Mouse (Mus musculus): ENCODE data around the gene Dstyk. TPM values are rescaled to one million over a fixed set of nuclear protein-coding genes. Genes with fewer than 3 reads are reported as not detected.

The Dstyk gene
- polyA plus RNA-seq, 1 experiment, result 23.3 TPM

DNA sequence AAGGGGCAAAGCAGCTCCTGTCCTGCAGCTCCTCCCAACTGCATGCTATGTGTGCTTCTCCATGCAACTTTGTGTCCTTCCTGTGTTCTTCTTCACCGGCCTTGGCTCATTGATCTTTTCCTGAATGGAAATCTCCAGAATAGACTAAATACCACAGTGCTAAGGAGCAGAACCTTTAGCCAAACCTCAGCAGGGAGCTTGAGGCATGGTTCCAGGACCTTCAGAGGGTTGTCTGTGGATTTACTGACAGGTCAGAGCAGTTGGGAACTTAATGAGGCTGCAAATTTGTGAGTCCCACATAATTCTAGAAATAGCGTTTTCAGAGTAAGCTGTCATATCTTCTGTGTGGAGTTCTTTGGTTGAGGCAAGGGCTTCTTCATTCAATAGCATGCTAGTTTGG, 83.2 kb downstream of the Dstyk start:
- Histone ChIP-seq H3K4me3 (ENCODE audit: insufficient read depth, low read length) (no peak overlapping the region), H3K27ac (ENCODE audit: insufficient read depth, low read length) (no peak overlapping the region)
- TF ChIP-seq CTCF (IDR thresholded peaks at IDR 0.05; ENCODE audit: borderline replicate concordance, insufficient read depth, low read length) (no peak), POLR2A (IDR thresholded peaks at IDR 0.05; ENCODE audit: low read depth, low read length) (no peak)

DNA sequence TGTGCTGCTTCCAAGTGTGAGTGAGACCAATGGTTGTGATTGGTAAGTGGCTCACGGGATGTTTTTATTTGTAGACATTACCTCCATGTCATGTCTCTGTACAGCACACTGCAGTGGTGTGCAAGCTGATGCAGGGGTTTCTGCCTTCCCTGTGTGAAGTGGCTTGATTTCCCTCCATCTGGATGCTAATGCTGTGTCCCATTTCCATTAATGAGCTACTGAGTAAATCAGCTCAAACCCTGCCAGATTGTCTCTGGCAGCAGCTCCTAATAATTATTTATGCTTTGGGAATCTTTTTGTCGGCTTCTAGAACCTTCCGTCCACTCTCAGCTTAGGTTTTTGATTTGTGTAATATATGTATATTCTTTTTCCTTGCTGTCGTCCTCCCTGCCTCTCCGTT, 87.8 kb downstream of the Dstyk start:
- no peaks in the 10 kb centered on the region for H3K4me1 ChIP-seq (ENCODE audit: control insufficient read depth, insufficient read depth, low read length)
- H3K27ac ChIP-seq (ENCODE audit: insufficient read depth, low read length), result no peak overlapping the region
- H3K4me3 ChIP-seq (ENCODE audit: insufficient read depth, low read length), result no peak overlapping the region
- TF ChIP-seq POLR2A (IDR thresholded peaks at IDR 0.05; ENCODE audit: low read depth, low read length) (no peak), CTCF (IDR thresholded peaks at IDR 0.05; ENCODE audit: borderline replicate concordance, insufficient read depth, low read length) (no peak)

More for the DNA sequence above, 83.2 kb downstream of the Dstyk start:
- no peaks in the 10 kb centered on the region for H3K4me1 ChIP-seq (ENCODE audit: control insufficient read depth, insufficient read depth, low read length)

- no peak within 1 kb of the TSS for H3K27ac ChIP-seq (ENCODE audit: insufficient read depth, low read length)
- no peaks in the 10 kb centered on the region for H3K4me1 ChIP-seq (ENCODE audit: control insufficient read depth, insufficient read depth, low read length)
- H3K4me3 ChIP-seq (ENCODE audit: insufficient read depth, low read length), result no peak within 1 kb of the TSS
- TF ChIP-seq POLR2A (IDR thresholded peaks at IDR 0.05; ENCODE audit: low read depth, low read length), result no peak
- TF ChIP-seq CTCF (IDR thresholded peaks at IDR 0.05; ENCODE audit: borderline replicate concordance, insufficient read depth, low read length), result no peak
Observed at GRCm38 (mm10) chr1:132506058-132506457, 88.7 kb downstream of the Dstyk start, which contains the start of gene Tmem81. Tmem81 (plus strand) TSS chr1:132506230.

DNA sequence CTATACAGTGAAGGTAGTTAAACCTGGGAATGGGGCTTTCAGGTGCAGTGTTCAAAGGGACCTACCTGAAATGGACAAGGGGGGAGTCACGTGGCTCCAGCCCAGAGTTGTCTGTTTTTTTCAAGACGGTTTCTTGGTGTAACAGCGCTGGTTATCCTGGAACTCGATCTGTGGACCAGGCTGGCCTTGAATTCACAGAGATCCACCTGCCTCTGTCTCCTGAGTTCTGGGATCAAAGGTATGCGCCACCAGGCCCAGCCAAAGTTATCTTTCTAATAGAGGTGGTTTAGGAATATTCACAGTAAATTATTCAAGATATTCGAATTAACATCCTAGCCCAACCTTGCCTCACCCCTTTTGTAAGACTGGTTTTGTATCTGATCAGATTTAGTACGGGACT, 89.3 kb downstream of the Dstyk start:
- H3K4me1 ChIP-seq (ENCODE audit: control insufficient read depth, insufficient read depth, low read length), result no peaks in the 10 kb centered on the region
- H3K4me3 ChIP-seq (ENCODE audit: insufficient read depth, low read length), result no peak overlapping the region
- TF ChIP-seq CTCF (IDR thresholded peaks at IDR 0.05; ENCODE audit: borderline replicate concordance, insufficient read depth, low read length) (no peak), POLR2A (IDR thresholded peaks at IDR 0.05; ENCODE audit: low read depth, low read length) (no peak)
- no peak overlapping the region for H3K27ac ChIP-seq (ENCODE audit: insufficient read depth, low read length)

DNA sequence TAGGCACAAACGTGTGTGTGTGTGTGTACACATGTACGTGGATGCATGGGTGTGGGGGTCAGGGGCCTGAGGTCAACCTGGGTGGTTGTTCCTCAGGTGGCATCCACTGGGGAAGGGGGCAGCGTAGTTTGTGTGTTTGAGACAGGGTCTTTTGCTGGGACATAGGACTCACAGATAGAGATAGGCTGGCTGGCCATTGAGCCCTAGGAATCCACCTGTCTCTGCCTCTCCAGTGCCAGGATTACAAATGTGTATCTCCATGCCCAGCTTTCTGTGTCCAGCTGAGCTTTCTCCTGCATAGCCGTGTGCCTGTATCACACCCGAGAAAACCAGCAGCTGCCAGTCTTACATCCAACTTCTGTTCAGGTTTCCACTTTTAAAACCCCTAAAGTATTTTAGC, 92.4 kb downstream of the Dstyk start:
- TF ChIP-seq POLR2A (IDR thresholded peaks at IDR 0.05; ENCODE audit: low read depth, low read length), result no peak
- TF ChIP-seq CTCF (IDR thresholded peaks at IDR 0.05; ENCODE audit: borderline replicate concordance, insufficient read depth, low read length), result no peak
- H3K4me3 ChIP-seq (ENCODE audit: insufficient read depth, low read length), result no peak overlapping the region
- no peaks in the 10 kb centered on the region for H3K4me1 ChIP-seq (ENCODE audit: control insufficient read depth, insufficient read depth, low read length)
- H3K27ac ChIP-seq (ENCODE audit: insufficient read depth, low read length), result no peak overlapping the region

DNA sequence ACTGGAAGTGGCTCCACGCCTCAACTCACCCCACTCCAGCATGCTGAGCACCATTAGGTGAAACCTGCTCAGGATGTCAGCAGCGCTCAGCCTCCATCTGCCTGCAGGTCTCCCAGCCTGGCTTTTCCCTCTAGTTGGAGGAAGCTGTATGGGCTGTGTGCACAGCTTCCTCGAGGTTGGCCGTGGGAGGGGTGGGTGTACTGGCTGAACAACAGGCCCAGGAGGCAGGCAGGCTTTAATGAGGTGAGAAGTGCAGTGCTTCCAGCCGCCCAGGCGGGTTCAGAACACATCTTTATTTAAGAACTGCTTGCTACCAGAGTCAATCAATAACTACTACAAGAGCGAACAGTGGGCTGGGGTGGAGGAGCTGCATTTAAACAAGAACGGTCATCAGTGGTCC, 94.2 kb downstream of the Dstyk start:
- TF ChIP-seq CTCF (IDR thresholded peaks at IDR 0.05; ENCODE audit: borderline replicate concordance, insufficient read depth, low read length), result no peak
- no peak for TF ChIP-seq POLR2A (IDR thresholded peaks at IDR 0.05; ENCODE audit: low read depth, low read length)
- Histone ChIP-seq H3K27ac (ENCODE audit: insufficient read depth, low read length) (no peak overlapping the region), H3K4me1 (ENCODE audit: control insufficient read depth, insufficient read depth, low read length) (no peaks in the 10 kb centered on the region), H3K4me3 (ENCODE audit: insufficient read depth, low read length) (no peak overlapping the region)

DNA sequence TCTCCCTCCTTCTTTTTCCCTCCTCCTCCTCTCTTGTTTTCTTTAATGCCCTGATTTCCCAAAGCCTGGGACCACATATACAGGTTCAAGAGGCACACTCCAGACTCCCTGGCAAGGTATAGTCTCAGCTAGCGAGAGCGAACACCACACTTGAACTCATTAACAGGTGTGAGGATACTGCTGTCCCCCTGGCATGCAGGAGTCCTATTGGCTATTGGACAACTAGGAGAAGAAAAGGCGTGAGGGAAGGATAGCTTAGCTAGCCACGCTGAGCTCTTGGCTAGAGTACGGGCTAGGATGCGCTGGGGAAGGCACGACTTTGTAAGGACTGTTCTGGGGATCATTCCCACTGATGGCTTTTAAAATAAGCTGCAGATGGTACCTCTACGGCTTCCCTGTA, 94.8 kb downstream of the Dstyk start:
- Histone ChIP-seq H3K27ac (ENCODE audit: insufficient read depth, low read length) (no peak overlapping the region), H3K4me3 (ENCODE audit: insufficient read depth, low read length) (no peak overlapping the region), H3K4me1 (ENCODE audit: control insufficient read depth, insufficient read depth, low read length) (no peaks in the 10 kb centered on the region)
- no peak for TF ChIP-seq CTCF (IDR thresholded peaks at IDR 0.05; ENCODE audit: borderline replicate concordance, insufficient read depth, low read length)

GRCm38 (mm10) chr1:132515339-132515738, 98.0 kb downstream of the Dstyk start:
- TF ChIP-seq POLR2A (IDR thresholded peaks at IDR 0.05; ENCODE audit: low read depth, low read length) (no peak), CTCF (IDR thresholded peaks at IDR 0.05; ENCODE audit: borderline replicate concordance, insufficient read depth, low read length) (no peak)
- Histone ChIP-seq H3K4me1 (ENCODE audit: control insufficient read depth, insufficient read depth, low read length) (no peaks in the 10 kb centered on the region), H3K4me3 (ENCODE audit: insufficient read depth, low read length) (no peak overlapping the region), H3K27ac (ENCODE audit: insufficient read depth, low read length) (no peak overlapping the region)

Other genes starting within 250 kb of the Dstyk start
- not detected in 2 replicates for gene Lemd1, start 226.1 kb upstream of the Dstyk start, polyA plus RNA-seq (2011; ENCODE audit: insufficient read length, low read depth, missing spikeins)
- not detected in 2 replicates for gene AC124108.1, start 226.1 kb upstream of the Dstyk start, polyA plus RNA-seq (2011; ENCODE audit: insufficient read length, low read depth, missing spikeins)
- gene Gm10188, start 187.8 kb upstream of the Dstyk start, polyA plus RNA-seq (2011; ENCODE audit: insufficient read length, low read depth, missing spikeins), result not detected in 2 replicates
- gene Klhdc8a, start 118.9 kb upstream of the Dstyk start, polyA plus RNA-seq (2011; ENCODE audit: insufficient read length, low read depth, missing spikeins), result 10.5 and 16.1 TPM in 2 replicates
- 9.2 and 14.2 TPM in 2 replicates for gene Nuak2, start 101.4 kb upstream of the Dstyk start, polyA plus RNA-seq (2011; ENCODE audit: insufficient read length, low read depth, missing spikeins)
- 11.6 and 12.6 TPM in 2 replicates for gene Tmcc2, start 26.3 kb upstream of the Dstyk start, polyA plus RNA-seq (2011; ENCODE audit: insufficient read length, low read depth, missing spikeins)
- gene Rbbp5, start 59.8 kb downstream of the Dstyk start, polyA plus RNA-seq (2011; ENCODE audit: insufficient read length, low read depth, missing spikeins), result 37.4 and 39.2 TPM in 2 replicates
- 3.2 and 4.9 TPM in 2 replicates for gene Tmem81, start 88.7 kb downstream of the Dstyk start, polyA plus RNA-seq (2011; ENCODE audit: insufficient read length, low read depth, missing spikeins)
- gene Cntn2, start 125.7 kb downstream of the Dstyk start, polyA plus RNA-seq (2011; ENCODE audit: insufficient read length, low read depth, missing spikeins), result not detected in 2 replicates

All from embryonic fibroblast, embryonic 13.5 days (primary cell).